22 mouse cellular contexts compared by ENCODE assay signal in the genomic region with DNA sequence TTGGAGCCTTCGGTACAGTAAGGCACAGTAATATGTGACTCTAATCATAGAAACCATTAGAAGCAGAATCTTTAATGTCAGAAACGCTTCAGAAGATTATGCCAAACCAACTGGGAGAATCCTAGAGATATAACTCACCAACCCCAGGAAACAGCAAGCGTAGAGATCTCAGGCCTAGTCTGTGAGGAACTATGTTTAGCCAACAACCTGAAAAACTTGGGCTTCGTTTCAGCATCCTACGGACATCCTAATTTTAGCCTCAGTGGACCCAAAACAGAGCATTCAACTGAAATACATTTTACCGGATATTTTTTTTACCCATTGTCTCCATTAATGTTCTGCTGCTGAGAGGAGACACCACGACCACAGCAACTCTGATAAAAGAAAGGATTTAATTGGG. TPM values are rescaled to one million over a fixed set of nuclear protein-coding genes. Genes with fewer than 3 reads are reported as not detected.
A peak's percentile ranks its signal among the peaks of the same experiment; 100 is the strongest.
DNase-seq lines count a peak whose midpoint lies in the region; ATAC-seq lines count a peak whose summit lies in the region.
"Had no signal": no experiment of that assay in that cellular context is flagged by ENCODE, and none has a peak within 500 bp of the region (broad histone marks: within the 10 kb centered on the region; RNA-seq: fewer than 3 reads in every experiment).

No protein-coding gene starts in this region.

- H3K9me3 ChIP-seq in hindbrain, embryonic 12.5 days (replicated peaks): no peaks in the 10 kb centered on the region

- no peak overlapping the region for H3K4me2 ChIP-seq in hindbrain, embryonic 12.5 days (replicated peaks)

- no peak overlapping the region for H3K9ac ChIP-seq in hindbrain, embryonic 12.5 days

- peak; percentile 32 for ATAC-seq in frontal cortex, adult (ENCODE audit: low TSS enrichment)
- ATAC-seq in hindbrain, embryonic 12.5 days (ENCODE audit: low FRiP score): no peak
- ATAC-seq: activated CD4-positive, CD25-positive, alpha-beta regulatory T cell, adult 4 months; CD4-positive, CD25-positive, alpha-beta regulatory T cell, adult 4 months; Patski had no signal

- WGBS in hindbrain, embryonic 12.5 days: 94% methylated on average over 7 of the region's 7 CpGs

- DNase-seq in frontal cortex, postnatal 14 days (ENCODE audit: low spot score in 2 of 2): no peak
- DNase-seq in heart, adult 11 months: peak; percentile 55
- DNase-seq in heart, postnatal 10 days: no peak
- peak; percentile 39 for DNase-seq in brain, adult 2 months (ENCODE audit: low read depth, low spot score)
- DNase-seq: adrenal gland, adult 2 months; adrenal gland, adult 8-10 months; adrenal gland, postnatal 10 days; adrenal gland, postnatal 14 days; adrenal gland, postnatal 25 days; adrenal gland, postnatal 36 days; B cell, adult 2 months; cerebellum, adult 11 months; cerebellum, adult 11-12 months; cerebellum, adult 18-20 months; cerebellum, adult 2 months had no signal

- H3K27ac ChIP-seq in hindbrain, embryonic 12.5 days: no peak overlapping the region

- H3K4me1 ChIP-seq in hindbrain, embryonic 12.5 days: no peaks in the 10 kb centered on the region

- H3K27me3 ChIP-seq in hindbrain, embryonic 12.5 days: no peaks in the 10 kb centered on the region
- H3K27me3 ChIP-seq: CH12.LX had no signal

- intact Hi-C loops in heart, postnatal 10 days (cut with DNase I): no loop called here

- H3K36me3 ChIP-seq in hindbrain, embryonic 12.5 days: no peaks in the 10 kb centered on the region
- H3K36me3 ChIP-seq: G1E had no signal

- no peak overlapping the region for H3K4me3 ChIP-seq in hindbrain, embryonic 12.5 days

RNA-seq across cellular contexts. Expression of a gene that starts 3.9 kb away (rescaled TPM):
- 1 to 10 TPM; 8.6 to 8.8 TPM for total RNA-seq in heart, postnatal 10 days (2021)
- 15.0 and 16.4 TPM in 2 replicates for polyA plus RNA-seq in hindbrain, embryonic 12.5 days (2016; fragmentation: Nextera tagmentation; extraction: Ambion mirVana)
- total RNA-seq: G1E had no signal
- polyA plus RNA-seq: G1E had no signal

Comparison
In these comparisons a context has a peak if more than half of its experiments do, and no peak if none do; other contexts are left out.
1. DNase-seq: peak in heart, adult 11 months (single experiment) and brain, adult 2 months (single experiment); none in frontal cortex, postnatal 14 days (0 of 2) and heart, postnatal 10 days (0 of 2).